Mouse (Mus musculus) neural tube, embryonic 13.5 days (tissue): Measurements from ENCODE around the gene Wnt5b. TPM values are rescaled to one million over a fixed set of nuclear protein-coding genes. Genes with fewer than 3 reads are reported as not detected.

Experiments used
- ATAC-seq: fragments of 200-750 bp; cut with Nextera tagmentation; 2 replicates; pipeline ENCODE4 v1.8.0; 2017; ENCODE audit warnings: low read depth, mild to moderate bottlenecking, moderate TSS enrichment, moderate library complexity
- H3K27ac ChIP-seq: fragments of 300-500 bp; sonication (generic); replicated peaks from 2 replicates; pipeline ENCODE4 v1.5.1; 2015; ENCODE audit warnings: moderate library complexity, mild to moderate bottlenecking, inconsistent platforms
- H3K27me3 ChIP-seq: fragments of 300-500 bp; sonication (generic); 2 replicates; pipeline ENCODE4 v1.6.1; 2015; ENCODE audit warnings: mild to moderate bottlenecking, inconsistent platforms
- H3K36me3 ChIP-seq: fragments of 300-500 bp; sonication (generic); 2 replicates; pipeline ENCODE4 v1.6.1; 2015; ENCODE audit warnings: mild to moderate bottlenecking, inconsistent platforms
- H3K4me1 ChIP-seq: fragments of 300-500 bp; sonication (generic); replicated peaks from 2 replicates; pipeline ENCODE4 v1.6.1; 2015; ENCODE audit warnings: inconsistent platforms
- H3K4me2 ChIP-seq: fragments of 300-500 bp; sonication (generic); 2 replicates; pipeline ENCODE4 v1.6.1; 2015; ENCODE audit warnings: inconsistent platforms, mild to moderate bottlenecking, moderate library complexity
- H3K4me3 ChIP-seq: fragments of 300-500 bp; sonication (generic); 2 replicates; pipeline ENCODE4 v1.5.1; 2015; ENCODE audit warnings: mild to moderate bottlenecking, inconsistent platforms
- H3K9ac ChIP-seq: fragments of 300-500 bp; sonication (generic); 2 replicates; pipeline ENCODE4 v1.6.1; 2015; ENCODE audit warnings: moderate library complexity, mild to moderate bottlenecking, inconsistent platforms
- H3K9me3 ChIP-seq: fragments of 300-500 bp; sonication (generic); 2 replicates; pipeline ENCODE4 v1.6.1; 2016; ENCODE audit warnings: inconsistent platforms
- WGBS: fragments of 180-500 bp; shearing (Covaris S2); methylation state at CpG from one replicate; pipeline ENCODE4 v1.1.7; 2015; 5-methylcytosine and 5-hydroxymethylcytosine counted together
- polyA plus RNA-seq: library from polyadenylated mRNA; unstranded; fragments of >200 nt; fragmentation: Nextera tagmentation; extraction: Ambion mirVana; gene quantifications from 2 replicates; pipeline ENCODE4 v1.2.1, GENCODE M21; 2015

Gene Wnt5b
- 4.3 and 5.5 TPM in 2 replicates for polyA plus RNA-seq

DNA sequence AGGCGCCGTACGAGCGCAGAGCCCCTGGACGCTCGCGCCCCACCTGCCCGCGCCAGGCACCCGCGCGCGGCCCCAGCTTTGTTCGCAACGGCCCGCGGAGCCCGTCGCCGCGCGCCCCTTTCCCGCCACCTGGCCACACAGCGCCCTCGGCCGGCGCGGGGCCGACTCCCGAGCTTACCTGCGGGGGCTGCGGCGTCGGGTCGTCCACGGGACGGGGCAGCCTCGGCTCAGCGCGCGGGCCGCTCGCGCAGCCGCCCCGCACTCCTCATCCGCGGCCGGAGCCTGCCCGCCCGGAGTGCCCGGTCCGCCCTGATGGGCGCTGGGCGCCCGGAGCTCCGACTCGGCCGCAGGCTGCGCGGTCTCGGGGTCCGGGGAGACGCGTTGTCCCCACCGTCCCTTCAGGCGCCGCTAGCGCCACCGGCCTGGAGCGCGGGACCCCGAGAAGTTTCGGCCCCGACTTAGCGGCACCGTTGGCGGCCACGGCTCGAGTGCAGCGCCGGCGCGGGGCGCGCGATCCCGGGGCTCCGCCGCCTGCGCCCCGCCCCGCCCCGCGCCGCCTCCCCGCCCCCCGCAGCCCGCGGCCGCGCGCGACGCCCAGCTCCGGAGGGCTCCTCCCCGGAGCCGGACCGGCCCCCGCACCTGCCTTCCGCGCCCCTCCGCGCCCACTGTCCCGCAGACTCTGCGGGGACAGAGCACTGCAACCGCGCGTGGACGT is at the start of gene Wnt5b:
Gene Wnt5b, minus strand, starts transcription at position 545 of the 715 bp plus-strand sequence.
- Histone ChIP-seq H3K27me3 (peaks cover 43% of the 10 kb centered on the region), H3K36me3 (no peaks in the 10 kb centered on the region), H3K27ac (no peak within 1 kb of the TSS), H3K4me2 (peak within 1 kb of the TSS; percentile 87), H3K9me3 (no peaks in the 10 kb centered on the region), H3K4me3 (peak within 1 kb of the TSS; percentile 72), H3K9ac (peak within 1 kb of the TSS; percentile 77), H3K4me1 (peaks cover 15% of the 10 kb centered on the region)
- under 1% methylated on average over 85 of the region's 120 CpGs for WGBS
- ATAC-seq = peak; percentile 77

DNA sequence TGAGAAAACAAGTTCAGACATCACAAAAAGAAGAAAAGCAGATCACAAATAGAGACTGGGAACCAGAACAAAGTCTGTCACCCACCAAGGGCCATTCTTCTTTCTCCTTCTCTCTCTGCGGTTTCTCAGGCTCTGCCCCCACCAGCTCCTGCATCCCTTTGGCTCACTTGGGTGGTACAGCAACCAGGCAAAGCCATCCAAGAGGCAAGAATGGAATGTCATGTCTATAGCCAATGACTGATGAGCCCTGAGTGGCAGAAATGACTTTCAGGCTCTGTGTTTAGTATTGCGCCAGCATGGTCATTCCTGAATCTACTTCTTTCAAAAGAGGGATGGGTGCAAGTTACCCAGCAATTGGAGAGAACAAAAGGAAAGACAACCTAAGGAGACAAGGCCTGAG is 46.7 kb upstream of the Wnt5b start:
- Histone ChIP-seq H3K27ac (no peak overlapping the region), H3K4me2 (no peak overlapping the region), H3K4me1 (peaks cover 6% of the 10 kb centered on the region), H3K9me3 (no peaks in the 10 kb centered on the region), H3K27me3 (no peaks in the 10 kb centered on the region), H3K36me3 (peaks cover 12% of the 10 kb centered on the region), H3K9ac (no peak overlapping the region), H3K4me3 (no peak overlapping the region)
- WGBS = 68% methylated on average over 2 of the region's 2 CpGs
- ATAC-seq = no peak

- Histone ChIP-seq H3K4me2 (no peak overlapping the region), H3K4me1 (peaks cover 29% of the 10 kb centered on the region), H3K9me3 (no peaks in the 10 kb centered on the region), H3K9ac (no peak overlapping the region), H3K27ac (no peak overlapping the region), H3K36me3 (no peaks in the 10 kb centered on the region), H3K27me3 (no peaks in the 10 kb centered on the region), H3K4me3 (no peak overlapping the region)
- no peak for ATAC-seq
- WGBS = 90% methylated on average over 2 of the region's 2 CpGs
These were observed 43.8 kb upstream of the Wnt5b start for GRCm38 (mm10) chr6:119587897-119588296.

DNA sequence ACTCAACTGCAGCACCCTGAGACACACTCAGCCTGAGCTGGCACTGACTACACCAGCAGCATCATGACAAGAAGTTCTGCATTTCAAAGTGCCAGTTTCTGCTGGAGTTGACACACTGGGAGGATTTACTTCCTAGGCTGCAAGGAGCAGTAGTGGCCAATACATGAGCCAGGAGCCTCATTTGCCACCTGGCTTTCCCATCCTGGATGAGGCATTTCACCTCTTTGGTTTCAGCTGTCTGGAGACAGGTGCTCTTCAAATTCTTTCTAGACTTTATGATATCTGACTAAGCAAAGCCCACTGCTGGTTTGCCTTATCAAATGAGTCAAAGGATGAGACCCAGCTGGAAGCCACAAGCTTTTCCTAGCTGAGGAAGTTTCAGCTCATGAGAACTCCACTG is 43.3 kb upstream of the Wnt5b start:
- Histone ChIP-seq H3K27ac (no peak overlapping the region), H3K36me3 (no peaks in the 10 kb centered on the region), H3K4me2 (no peak overlapping the region), H3K27me3 (no peaks in the 10 kb centered on the region), H3K9ac (no peak overlapping the region), H3K4me3 (no peak overlapping the region), H3K4me1 (peaks cover 30% of the 10 kb centered on the region), H3K9me3 (no peaks in the 10 kb centered on the region)
- ATAC-seq = no peak

DNA sequence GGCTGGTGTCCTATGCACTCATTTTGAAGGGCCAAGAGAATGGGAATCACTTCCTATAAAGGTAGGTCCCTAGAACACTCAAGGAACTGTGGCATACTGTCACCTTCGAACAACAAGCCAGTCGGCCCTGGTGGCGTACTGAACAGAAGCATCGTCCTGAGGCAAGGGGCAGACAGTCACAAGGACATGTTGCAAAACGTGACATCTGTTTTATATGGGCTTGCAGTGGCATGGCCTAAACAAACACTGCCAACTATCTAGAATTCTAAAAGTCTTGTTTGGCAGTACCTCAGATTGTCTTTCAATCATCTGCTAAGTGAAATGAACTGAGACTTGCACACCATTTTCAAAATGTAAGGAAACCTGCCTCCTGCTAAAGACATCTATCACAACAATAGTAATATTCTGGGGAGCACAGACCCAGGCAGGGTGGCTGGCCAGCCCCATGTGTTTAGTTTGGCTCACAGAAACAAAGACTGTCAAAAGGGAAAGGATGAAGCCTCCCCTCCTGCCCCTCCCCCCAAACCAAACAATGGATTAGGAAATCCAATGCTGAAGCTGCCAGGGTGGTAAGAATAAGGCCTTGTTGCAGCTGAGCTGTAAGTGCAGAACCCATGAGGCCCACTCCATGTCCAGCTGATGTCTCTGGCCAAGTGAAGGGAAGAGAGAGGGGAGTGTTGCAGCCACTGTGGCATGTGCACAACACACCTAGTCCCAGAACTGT is 41.7 kb upstream of the Wnt5b start:
- Histone ChIP-seq H3K27me3 (no peaks in the 10 kb centered on the region), H3K36me3 (no peaks in the 10 kb centered on the region), H3K4me2 (no peak overlapping the region), H3K4me1 (peaks cover 30% of the 10 kb centered on the region), H3K4me3 (no peak overlapping the region), H3K27ac (no peak overlapping the region), H3K9ac (no peak overlapping the region), H3K9me3 (no peaks in the 10 kb centered on the region)
- WGBS = 76% methylated on average over 5 of the region's 5 CpGs
- no peak for ATAC-seq

- Histone ChIP-seq H3K27ac (no peak overlapping the region), H3K36me3 (no peaks in the 10 kb centered on the region), H3K9ac (no peak overlapping the region), H3K4me2 (no peak overlapping the region), H3K4me1 (peaks cover 30% of the 10 kb centered on the region), H3K27me3 (no peaks in the 10 kb centered on the region), H3K4me3 (no peak overlapping the region), H3K9me3 (no peaks in the 10 kb centered on the region)
- no peak for ATAC-seq
- 17% methylated on average over 1 of the region's 1 CpGs for WGBS
These were observed 39.9 kb upstream of the Wnt5b start for GRCm38 (mm10) chr6:119584061-119584460.

DNA sequence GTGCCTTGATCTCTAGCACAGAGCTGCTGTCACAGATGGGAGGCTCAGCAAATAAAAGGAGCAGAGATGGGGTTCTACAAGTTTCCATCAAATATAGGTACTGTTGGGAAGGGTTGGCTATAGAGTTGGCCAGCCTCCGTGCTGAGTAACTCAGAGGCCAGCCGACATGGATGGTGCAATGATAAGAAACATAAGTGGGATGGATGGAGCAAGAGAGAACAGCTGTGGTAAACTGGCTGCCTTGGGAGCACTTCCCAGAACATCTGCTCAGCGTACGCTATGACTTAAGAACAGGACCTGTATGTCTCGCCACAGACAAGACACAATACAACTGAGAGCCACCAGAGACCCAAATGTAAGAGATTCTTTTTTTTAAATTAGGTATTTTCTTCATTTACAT is 39.0 kb upstream of the Wnt5b start:
- Histone ChIP-seq H3K27ac (no peak overlapping the region), H3K4me1 (peaks cover 30% of the 10 kb centered on the region), H3K27me3 (no peaks in the 10 kb centered on the region), H3K9me3 (no peaks in the 10 kb centered on the region), H3K4me2 (no peak overlapping the region), H3K9ac (no peak overlapping the region), H3K4me3 (no peak overlapping the region), H3K36me3 (no peaks in the 10 kb centered on the region)
- no peak for ATAC-seq
- WGBS = 87% methylated on average over 5 of the region's 5 CpGs

- Histone ChIP-seq H3K27ac (no peak overlapping the region), H3K4me3 (no peak overlapping the region), H3K4me2 (no peak overlapping the region), H3K9ac (no peak overlapping the region), H3K9me3 (no peaks in the 10 kb centered on the region), H3K27me3 (no peaks in the 10 kb centered on the region), H3K36me3 (peaks cover 47% of the 10 kb centered on the region), H3K4me1 (no peaks in the 10 kb centered on the region)
- ATAC-seq = no peak
- 97% methylated on average over 4 of the region's 4 CpGs for WGBS
These were observed 32.6 kb upstream of the Wnt5b start for GRCm38 (mm10) chr6:119576706-119577105.

GRCm38 (mm10) chr6:119575331-119575730 is 31.2 kb upstream of the Wnt5b start:
- WGBS = 96% methylated on average over 12 of the region's 12 CpGs
- Histone ChIP-seq H3K27ac (no peak overlapping the region), H3K9me3 (no peaks in the 10 kb centered on the region), H3K4me1 (no peaks in the 10 kb centered on the region), H3K27me3 (no peaks in the 10 kb centered on the region), H3K4me2 (no peak overlapping the region), H3K9ac (no peak overlapping the region), H3K36me3 (peaks cover 47% of the 10 kb centered on the region), H3K4me3 (no peak overlapping the region)
- no peak for ATAC-seq

DNA sequence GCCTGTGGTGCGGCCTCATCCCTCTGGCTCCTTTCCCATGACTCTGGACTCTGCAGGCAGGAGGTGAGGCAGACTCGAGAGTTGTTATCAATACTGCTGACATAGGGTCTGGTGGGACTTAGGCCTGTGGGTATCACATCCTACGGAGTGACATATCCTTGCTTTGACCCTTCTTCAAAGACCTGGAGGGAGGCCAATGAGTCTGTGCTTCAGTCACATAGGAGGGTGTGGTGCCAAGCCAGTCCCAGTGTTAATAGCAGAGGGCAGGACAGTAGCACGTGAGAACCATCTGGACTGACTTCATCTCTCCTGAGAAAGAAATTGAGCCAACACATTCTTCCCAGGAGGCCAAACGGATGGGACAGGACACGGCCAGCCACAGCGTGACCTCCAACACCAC is 28.1 kb upstream of the Wnt5b start:
- no peak overlapping the region for H3K9ac ChIP-seq
- no peaks in the 10 kb centered on the region for H3K27me3 ChIP-seq
- H3K27ac ChIP-seq = no peak overlapping the region
- peaks cover 49% of the 10 kb centered on the region for H3K36me3 ChIP-seq
- WGBS = 82% methylated on average over 7 of the region's 7 CpGs
- H3K4me2 ChIP-seq = no peak overlapping the region
- H3K4me1 ChIP-seq = no peaks in the 10 kb centered on the region
- H3K4me3 ChIP-seq = no peak overlapping the region
- ATAC-seq = no peak
- no peaks in the 10 kb centered on the region for H3K9me3 ChIP-seq

DNA sequence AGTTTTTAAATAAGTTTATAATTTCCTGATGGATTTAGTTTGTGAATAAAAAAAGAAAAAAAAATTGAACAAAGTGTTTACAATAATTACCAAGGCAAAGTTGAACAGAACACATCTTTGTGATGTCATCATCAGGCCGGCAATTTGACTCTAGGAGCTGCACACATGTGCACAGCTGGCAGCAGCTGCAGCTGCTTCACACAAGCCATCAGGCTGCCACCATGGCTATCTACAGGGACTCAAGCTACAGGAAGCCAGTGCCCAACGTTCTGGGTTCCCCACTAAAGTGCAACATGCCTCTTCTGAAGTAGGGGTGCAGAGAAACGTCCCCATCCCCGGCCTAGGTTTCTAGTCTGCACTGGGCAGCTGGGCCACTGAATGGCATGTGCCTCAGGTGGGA is 26.6 kb upstream of the Wnt5b start:
- Histone ChIP-seq H3K9ac (no peak overlapping the region), H3K9me3 (no peaks in the 10 kb centered on the region), H3K27me3 (no peaks in the 10 kb centered on the region), H3K4me3 (no peak overlapping the region), H3K4me2 (no peak overlapping the region), H3K27ac (no peak overlapping the region), H3K36me3 (peaks cover 45% of the 10 kb centered on the region), H3K4me1 (no peaks in the 10 kb centered on the region)
- ATAC-seq = no peak
- 90% methylated on average over 4 of the region's 4 CpGs for WGBS

DNA sequence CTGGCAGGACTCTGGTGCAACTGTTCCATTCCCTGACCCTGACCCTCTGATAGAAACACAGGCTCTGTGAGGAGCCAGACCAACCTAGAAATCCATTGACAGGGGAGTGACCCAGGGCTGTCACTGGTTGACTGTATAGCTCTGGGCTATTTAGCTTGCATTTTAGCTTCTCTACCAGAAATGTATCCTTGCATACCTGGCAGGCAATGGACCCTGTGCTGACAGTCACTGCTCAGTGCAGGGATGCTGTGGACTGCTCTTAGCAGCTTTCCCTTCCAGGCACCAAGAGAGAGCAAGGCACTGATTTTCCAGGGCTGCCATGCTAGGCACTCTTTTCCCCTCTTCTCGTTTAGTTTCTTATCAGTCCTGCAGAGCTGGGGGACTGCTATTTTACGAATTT is 24.2 kb upstream of the Wnt5b start:
- Histone ChIP-seq H3K4me2 (no peak overlapping the region), H3K4me1 (no peaks in the 10 kb centered on the region), H3K4me3 (no peak overlapping the region), H3K36me3 (peaks cover 21% of the 10 kb centered on the region), H3K9me3 (no peaks in the 10 kb centered on the region), H3K27ac (no peak overlapping the region), H3K27me3 (no peaks in the 10 kb centered on the region), H3K9ac (no peak overlapping the region)
- WGBS = 82% methylated on average over 2 of the region's 2 CpGs
- ATAC-seq = no peak
